Mouse (Mus musculus) CD4-positive helper T cell, adult 2 months (primary cell): Measurements from ENCODE around the gene Samd4b.
"Not testable (repeated sequence)": the region's sequence is repeated elsewhere in the genome, so short reads cannot be mapped to it uniquely, and the experiment has no call there.

ENCODE experiments used
- DNase-seq: peaks from one replicate; pipeline ENCODE4 v3.0.0-alpha.2; 2012; ENCODE audit warnings: low read depth, missing footprints, low spot score

The Samd4b gene

GRCm38 (mm10) chr7:28509121-28509520, 88.8 kb downstream of the Samd4b start:
- DNase-seq = not testable (repeated sequence)

- no peak for DNase-seq
Measured at GRCm38 (mm10) chr7:28505585-28505984, 92.4 kb downstream of the Samd4b start.

- DNase-seq = no peak
Measured at GRCm38 (mm10) chr7:28495426-28495825, 102.5 kb downstream of the Samd4b start.

DNA sequence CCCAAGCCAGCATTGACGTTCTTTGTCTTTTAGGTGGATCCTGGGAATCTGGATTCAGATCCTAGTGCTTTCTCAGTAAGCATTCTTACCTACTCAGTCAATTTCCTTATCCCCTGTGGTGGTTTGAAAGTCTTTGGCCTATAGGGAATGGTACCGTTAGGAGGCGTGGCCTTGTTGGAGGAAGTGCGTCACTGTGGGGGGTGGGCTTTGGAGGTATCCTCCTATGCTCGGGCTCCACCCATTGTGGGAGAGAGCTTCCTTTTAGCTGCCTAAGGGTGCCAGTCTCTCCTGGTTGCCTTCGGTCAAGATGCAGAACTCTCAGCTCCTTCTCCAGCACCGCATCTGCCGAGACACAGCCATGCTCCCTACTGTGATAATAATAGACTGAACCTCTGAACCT, 105.6 kb downstream of the Samd4b start:
- DNase-seq = no peak

DNA sequence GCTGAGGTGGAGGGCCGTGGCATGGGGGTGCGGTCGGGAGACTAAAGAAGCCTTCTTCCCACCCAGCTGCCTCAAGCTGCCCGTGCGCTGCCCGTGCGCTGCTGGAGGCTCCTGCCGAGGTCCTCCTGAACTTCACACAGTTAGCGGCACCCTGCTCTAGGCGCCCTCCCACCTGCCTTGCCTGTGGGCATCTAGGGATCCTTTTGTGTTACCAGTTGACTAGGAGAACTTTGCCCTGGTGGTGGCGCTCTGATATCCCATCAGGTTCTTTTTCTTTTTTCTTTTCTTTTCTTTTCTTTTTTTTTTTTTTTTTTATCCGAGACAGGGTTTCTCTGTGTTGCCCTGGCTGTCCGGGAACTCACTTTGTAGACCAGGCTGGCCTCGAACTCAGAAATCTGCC, 107.0 kb downstream of the Samd4b start:
- DNase-seq = no peak

DNA sequence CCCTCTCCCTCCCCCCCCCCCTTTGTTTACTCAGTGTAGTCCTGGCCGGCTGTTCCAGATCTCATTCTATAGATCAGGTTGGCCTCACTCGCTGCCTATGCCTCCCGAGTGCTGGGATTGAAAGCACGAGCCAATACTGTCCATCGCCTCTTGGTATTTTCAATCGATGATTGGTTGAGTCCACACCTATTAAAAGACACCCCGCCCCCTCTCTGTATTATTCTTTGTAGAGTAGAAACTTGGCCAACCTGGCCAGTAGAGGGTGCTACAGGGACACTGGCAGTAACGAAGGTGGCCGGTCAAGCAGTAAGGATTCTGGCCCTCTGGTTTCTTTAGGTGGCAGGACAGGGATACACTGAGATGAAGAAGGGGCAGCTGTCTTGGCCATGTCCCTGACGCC, 107.5 kb downstream of the Samd4b start:
- DNase-seq = peak; percentile 61

GRCm38 (mm10) chr7:28488030-28488491, 109.9 kb downstream of the Samd4b start:
- DNase-seq = no peak

- no peak for DNase-seq
Measured at GRCm38 (mm10) chr7:28484192-28484591, 113.8 kb downstream of the Samd4b start.

GRCm38 (mm10) chr7:28482854-28483253, 115.1 kb downstream of the Samd4b start:
- DNase-seq = no peak

DNA sequence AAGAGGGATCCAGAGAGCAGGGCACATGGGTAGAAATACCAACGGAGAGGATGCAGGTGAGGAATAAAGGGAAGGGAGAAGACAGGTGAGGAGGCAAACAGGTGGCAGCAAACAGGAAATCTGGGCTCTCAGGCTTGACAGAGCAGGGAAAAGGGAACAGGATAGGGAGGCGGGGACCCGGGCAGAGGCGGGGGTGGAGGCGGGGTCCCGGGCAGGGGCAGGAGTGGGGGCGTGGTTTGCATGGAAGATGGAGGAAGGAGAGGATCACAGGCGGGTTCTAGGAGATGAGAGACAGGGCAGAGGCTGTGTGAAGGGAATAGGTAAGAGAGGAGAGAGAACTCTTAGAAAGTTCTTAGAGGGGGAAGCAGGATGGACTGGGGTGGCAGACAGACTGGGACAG, 119.1 kb downstream of the Samd4b start:
- DNase-seq = no peak

DNA sequence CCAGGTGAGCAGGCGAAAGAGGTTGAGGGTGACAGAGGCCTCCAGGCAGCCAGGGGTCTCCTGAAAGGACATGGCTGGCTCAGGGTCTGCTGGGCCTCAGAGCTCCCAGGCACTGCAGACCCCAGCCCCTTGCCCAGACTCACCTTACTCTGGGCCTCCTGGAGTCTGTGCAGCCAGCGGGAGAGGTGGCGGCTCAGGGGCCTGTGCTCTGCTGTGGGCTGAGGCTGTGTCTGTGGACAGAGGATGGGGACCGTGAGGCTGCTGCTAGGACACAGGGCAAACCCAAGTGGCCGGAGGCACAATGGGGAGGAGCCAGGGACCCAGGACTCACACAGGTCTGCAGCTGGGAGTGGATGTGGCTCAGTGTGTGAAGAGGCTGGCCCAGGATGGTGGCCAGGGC, 120.6 kb downstream of the Samd4b start:
- no peak for DNase-seq

DNA sequence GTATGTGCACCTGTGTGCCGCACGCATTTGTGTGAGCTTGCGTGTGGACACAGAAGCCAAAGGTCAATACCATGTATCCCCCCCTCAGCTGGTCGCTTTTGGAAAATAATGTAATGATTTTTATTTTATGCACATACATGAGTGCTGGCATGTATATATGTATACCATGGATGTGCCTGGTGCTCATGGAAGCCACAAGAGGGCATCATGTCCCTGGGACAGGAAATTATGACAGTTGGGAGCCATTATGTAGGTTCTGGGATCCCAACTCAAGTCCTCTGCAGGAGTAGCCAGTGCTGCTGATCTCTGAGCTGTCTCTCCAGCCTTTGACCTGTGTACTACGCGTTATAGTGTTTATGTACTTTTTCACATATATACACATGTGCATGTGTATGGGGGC, 121.8 kb downstream of the Samd4b start:
- no peak for DNase-seq

DNA sequence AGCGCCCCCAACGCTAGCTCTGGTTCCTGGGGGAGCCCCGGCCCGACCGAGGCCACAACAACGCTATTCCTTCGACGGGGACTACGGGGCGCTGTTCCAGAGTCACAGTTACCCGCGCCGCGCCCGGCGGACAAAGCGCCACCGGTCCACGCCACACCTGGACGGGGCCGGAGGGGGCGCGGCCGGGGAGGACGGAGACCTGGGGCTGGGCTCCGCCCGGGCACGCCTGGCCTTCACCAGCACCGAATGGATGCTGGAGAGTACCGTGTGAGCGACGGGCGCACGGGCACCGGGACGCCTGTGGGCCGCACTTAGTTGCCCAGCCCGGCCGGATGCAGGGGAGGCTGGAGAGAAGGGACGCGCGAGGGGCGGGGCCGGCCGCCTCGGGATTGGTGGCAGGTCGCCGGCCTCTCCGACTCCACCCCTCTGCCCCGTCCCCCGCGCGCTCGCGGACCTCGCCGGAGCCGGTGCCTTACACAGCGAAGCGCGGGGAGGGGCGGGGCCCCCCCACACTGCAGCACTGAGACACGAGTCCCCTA, 130.7 kb downstream of the Samd4b start:
- peak; percentile 50 for DNase-seq

GRCm38 (mm10) chr7:28466721-28467212, 131.2 kb downstream of the Samd4b start:
- DNase-seq = no peak

GRCm38 (mm10) chr7:28464416-28465212, 133.3 kb downstream of the Samd4b start:
- no peak for DNase-seq

DNA sequence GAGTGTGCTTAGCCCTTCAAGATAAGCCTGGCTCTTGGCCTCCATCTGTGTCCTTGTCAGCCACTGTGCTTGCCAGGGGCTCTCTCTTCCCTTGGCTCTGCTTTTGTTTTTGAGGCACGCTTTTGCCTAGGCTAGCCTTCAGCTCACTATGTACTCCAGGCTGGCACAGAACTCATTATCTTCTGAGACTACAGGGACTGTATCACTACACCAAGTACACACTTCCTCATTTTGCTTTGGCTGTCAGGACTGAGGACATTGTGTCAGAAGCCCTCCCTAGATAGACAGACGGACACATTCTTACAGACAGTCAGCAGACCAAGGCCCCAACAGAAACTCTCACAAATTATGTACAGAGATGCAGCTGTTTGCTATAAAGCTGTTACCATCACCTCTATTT, 135.2 kb downstream of the Samd4b start:
- no peak for DNase-seq

GRCm38 (mm10) chr7:28460361-28460760, 137.6 kb downstream of the Samd4b start:
- no peak for DNase-seq

- no peak for DNase-seq
Measured at GRCm38 (mm10) chr7:28452361-28453005, 145.5 kb downstream of the Samd4b start.

DNA sequence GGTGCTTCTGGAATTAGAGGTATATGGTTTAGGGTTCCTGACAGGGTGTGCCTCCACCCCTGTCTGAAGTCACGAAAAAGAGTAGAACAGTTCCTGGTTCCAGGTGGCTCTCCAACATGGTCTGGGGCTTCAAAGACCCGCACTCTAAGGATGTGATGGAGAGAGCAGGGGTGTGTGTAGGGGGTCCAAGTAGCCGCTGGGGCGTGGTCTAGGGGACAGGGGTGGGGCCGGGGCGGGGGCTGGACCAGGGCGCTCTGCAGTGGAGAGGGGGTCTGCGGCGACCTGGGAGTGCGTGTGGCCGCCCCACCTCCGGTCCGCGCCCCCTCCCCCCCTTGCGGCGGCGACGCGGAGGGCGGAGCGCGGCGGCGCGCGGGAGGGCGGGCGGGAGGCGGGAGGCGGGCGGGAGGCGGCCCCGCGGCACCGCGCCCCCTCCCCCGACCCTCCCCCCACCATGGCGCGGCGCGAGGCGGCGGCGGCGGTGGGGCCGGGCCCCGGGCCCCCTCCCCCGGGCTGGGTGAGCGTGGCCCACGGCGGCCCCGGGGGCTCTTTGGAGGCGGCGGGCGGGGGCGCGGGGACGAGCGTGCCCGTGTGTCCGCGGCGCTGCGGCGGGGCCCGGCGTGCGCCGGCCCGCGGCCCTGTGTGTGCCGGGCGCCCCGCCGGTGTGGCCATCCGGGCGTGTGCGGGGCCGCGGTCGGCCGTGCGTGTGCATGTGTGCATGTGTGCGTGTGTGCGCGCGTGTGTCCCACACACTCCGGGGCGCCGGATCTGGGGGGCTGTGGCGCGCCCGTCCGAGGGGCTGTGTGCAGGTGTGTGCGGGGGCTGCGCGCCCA, 146.2 kb downstream of the Samd4b start, which contains the start of gene Lrfn1:
Lrfn1 (plus strand) TSS at position 450 of the 830 bp plus-strand sequence.
- DNase-seq = peak; percentile 47

GRCm38 (mm10) chr7:28447865-28448820, 149.8 kb downstream of the Samd4b start:
- no peak for DNase-seq
